Comparison of ENCODE assay signal across 8 mouse cellular contexts in genomic region chr12:73585850-73586249, GRCm38 (mm10). TPM values are rescaled to one million over a fixed set of nuclear protein-coding genes. Genes with fewer than 3 reads are reported as not detected.
DNase-seq lines count a peak whose midpoint lies in the region; ATAC-seq and TF ChIP-seq lines count a peak whose summit lies in the region.

No protein-coding gene starts in this region.

- H3K9ac ChIP-seq in heart, embryonic 13.5 days: peak overlapping the region; percentile 90
- peak overlapping the region; percentile 77; the same call in 1 of the 2 replicates for H3K9ac ChIP-seq in midbrain, embryonic 15.5 days

- no peak for DNase-seq in heart, adult 8-10 months (ENCODE audit: low spot score)
- peak; percentile 59 for DNase-seq in induced T-regulatory cell, adult 2 months (ENCODE audit: low read depth)
- no peak for DNase-seq in T-cell, adult 2 months (ENCODE audit: low spot score)
- no peak for DNase-seq in right cerebral cortex, postnatal 36 days (ENCODE audit: low spot score in 2 of 2)
- DNase-seq in left cerebral cortex, postnatal 25 days (ENCODE audit: low spot score in 2 of 2): no peak

- H3K4me1 ChIP-seq in heart, embryonic 13.5 days: peaks cover 14% of the 10 kb centered on the region; the same call in 1 of the 2 replicates
- H3K4me1 ChIP-seq in cortical plate, adult 2 months (ENCODE audit: control insufficient read depth, insufficient read depth, low read length): no peaks in the 10 kb centered on the region
- peaks cover 21% of the 10 kb centered on the region for H3K4me1 ChIP-seq in midbrain, embryonic 15.5 days

- no peak for ATAC-seq in heart, embryonic 13.5 days (ENCODE audit: extremely low read depth, insufficient number of reproducible peaks, low FRiP score, low TSS enrichment)
- no peak for ATAC-seq in midbrain, embryonic 15.5 days (replicated peaks)

- no peak for TF ChIP-seq CTCF in cortical plate, adult 2 months (IDR thresholded peaks at IDR 0.05; ENCODE audit: extremely low read depth, insufficient read depth, low read length)

- 2% methylated on average over 7 of the region's 7 CpGs for WGBS in heart, embryonic 13.5 days
- WGBS in midbrain, embryonic 15.5 days: 2% methylated on average over 7 of the region's 7 CpGs

- no peaks in the 10 kb centered on the region for H3K36me3 ChIP-seq in heart, embryonic 13.5 days
- H3K36me3 ChIP-seq in midbrain, embryonic 15.5 days (replicated peaks): no peaks in the 10 kb centered on the region

- no peak for TF ChIP-seq POLR2A in cortical plate, adult 2 months (IDR thresholded peaks at IDR 0.05; ENCODE audit: extremely low read depth, insufficient read depth, low read length)

- intact Hi-C loops in left cerebral cortex, postnatal 25 days (cut with DNase I): loop anchor here (5.0 kb wide), 1 partner anchor 86 kb away; no protein-coding TSS in a partner anchor

- H3K27ac ChIP-seq in heart, embryonic 13.5 days (replicated peaks): peak overlapping the region; percentile 88; the same call in 1 of the 2 replicates
- H3K27ac ChIP-seq in cortical plate, adult 2 months (ENCODE audit: insufficient read depth, low read length): no peak overlapping the region
- no peak overlapping the region for H3K27ac ChIP-seq in midbrain, embryonic 15.5 days

- peak overlapping the region; percentile 86 for H3K4me3 ChIP-seq in heart, embryonic 13.5 days
- H3K4me3 ChIP-seq in cortical plate, adult 2 months (ENCODE audit: insufficient read depth, low read length): peak overlapping the region; percentile 55
- H3K4me3 ChIP-seq in midbrain, embryonic 15.5 days: peak overlapping the region; percentile 82

- peak overlapping the region; percentile 95 for H3K4me2 ChIP-seq in heart, embryonic 13.5 days
- peak overlapping the region; percentile 88 for H3K4me2 ChIP-seq in midbrain, embryonic 15.5 days

- H3K27me3 ChIP-seq in heart, embryonic 13.5 days (replicated peaks): peaks cover 30% of the 10 kb centered on the region
- peaks cover 15% of the 10 kb centered on the region for H3K27me3 ChIP-seq in midbrain, embryonic 15.5 days (replicated peaks)

- H3K9me3 ChIP-seq in heart, embryonic 13.5 days: no peaks in the 10 kb centered on the region
- H3K9me3 ChIP-seq in midbrain, embryonic 15.5 days: no peaks in the 10 kb centered on the region

RNA-seq across cellular contexts. Expression of gene Prkch, which starts 1.3 kb away (rescaled TPM):
- 10.9 and 11.1 TPM in 2 replicates for polyA plus RNA-seq in heart, embryonic 13.5 days (2015; fragmentation: Nextera tagmentation; extraction: Ambion mirVana)
- 10 to 100 TPM; 14.1 to 19.8 (median 15.4) TPM for total RNA-seq in heart, adult 8-10 months (2022)
- 3.6 and 5.3 TPM in 2 replicates for polyA plus RNA-seq in cortical plate, adult 2 months (2012; rRNA removed)
- 10.1 and 10.3 TPM in 2 replicates for polyA plus RNA-seq in midbrain, embryonic 15.5 days (2015; fragmentation: Nextera tagmentation; extraction: Ambion mirVana)
- total RNA-seq in left cerebral cortex, postnatal 25 days (2021): 1 to 10 TPM; 3.5 to 9.3 TPM

RNA-seq across cellular contexts. Expression of gene Tmem30b, which starts 39.7 kb away (rescaled TPM):
- 0.32 and 0.56 TPM in 2 replicates for polyA plus RNA-seq in heart, embryonic 13.5 days (2015; fragmentation: Nextera tagmentation; extraction: Ambion mirVana)
- under 1 TPM; 0.27 to 0.53 (median 0.42) TPM for total RNA-seq in heart, adult 8-10 months (2022)
- polyA plus RNA-seq in cortical plate, adult 2 months (2012; rRNA removed): 0.13 and 0.27 TPM in 2 replicates
- 0.31 and 0.49 TPM in 2 replicates for polyA plus RNA-seq in midbrain, embryonic 15.5 days (2015; fragmentation: Nextera tagmentation; extraction: Ambion mirVana)
- total RNA-seq in left cerebral cortex, postnatal 25 days (2021): not detected
